Mouse (Mus musculus): ENCODE results near the gene Erbb4. TPM values are rescaled to one million over a fixed set of nuclear protein-coding genes. Genes with fewer than 3 reads are reported as not detected.

The Erbb4 gene
- polyA plus RNA-seq, 1 experiment from 2014 or later: 8.6 TPM

GRCm38 (mm10) chr1:68834686-68835085, 273.2 kb downstream of the Erbb4 start:
- ATAC-seq (ENCODE audit: low FRiP score): no peak
- 92% methylated on average over 3 of the region's 3 CpGs for WGBS
- H3K9ac ChIP-seq (ENCODE audit: low read length): no peak overlapping the region
- H3K27me3 ChIP-seq (ENCODE audit: control insufficient read depth, insufficient read depth, low read length): no peaks in the 10 kb centered on the region
- H3K4me3 ChIP-seq (ENCODE audit: low read depth, low read length): no peak overlapping the region
- no peak overlapping the region for H3K4me2 ChIP-seq
- no peak for DNase-seq (ENCODE audit: low spot score, missing footprints)
- H3K36me3 ChIP-seq (ENCODE audit: control insufficient read depth, insufficient read depth, low read length): no peaks in the 10 kb centered on the region
- H3K9me3 ChIP-seq (ENCODE audit: control insufficient read depth, low read length): no peaks in the 10 kb centered on the region; the same call in 1 of the 2 replicates
- H3K27ac ChIP-seq (ENCODE audit: low read depth, low read length): no peak overlapping the region
- peaks cover 10% of the 10 kb centered on the region for H3K4me1 ChIP-seq (ENCODE audit: control insufficient read depth, insufficient read depth, low read length)

- ATAC-seq (ENCODE audit: low FRiP score) (peak; percentile 36), DNase-seq (ENCODE audit: low spot score, missing footprints) (no peak)
- peaks cover 10% of the 10 kb centered on the region for H3K4me1 ChIP-seq (ENCODE audit: control insufficient read depth, insufficient read depth, low read length)
- peak overlapping the region; percentile 30; the same call in 1 of the 2 replicates for H3K27ac ChIP-seq (ENCODE audit: low read depth, low read length)
- no peak overlapping the region for H3K4me3 ChIP-seq (ENCODE audit: low read depth, low read length)
- H3K9me3 ChIP-seq (ENCODE audit: control insufficient read depth, low read length): no peaks in the 10 kb centered on the region; the same call in 1 of the 2 replicates
- H3K27me3 ChIP-seq (ENCODE audit: control insufficient read depth, insufficient read depth, low read length): no peaks in the 10 kb centered on the region
- H3K36me3 ChIP-seq (ENCODE audit: control insufficient read depth, insufficient read depth, low read length): no peaks in the 10 kb centered on the region
- H3K9ac ChIP-seq (ENCODE audit: low read length): no peak overlapping the region
- H3K4me2 ChIP-seq: no peak overlapping the region
These were observed 275.8 kb downstream of the Erbb4 start for GRCm38 (mm10) chr1:68832101-68832500.

GRCm38 (mm10) chr1:68831575-68831974, 276.3 kb downstream of the Erbb4 start:
- Histone ChIP-seq H3K9ac (ENCODE audit: low read length) (no peak overlapping the region), H3K4me1 (ENCODE audit: control insufficient read depth, insufficient read depth, low read length) (peaks cover 10% of the 10 kb centered on the region), H3K4me2 (no peak overlapping the region), H3K27ac (ENCODE audit: low read depth, low read length) (peak overlapping the region; percentile 30; the same call in 1 of the 2 replicates), H3K36me3 (ENCODE audit: control insufficient read depth, insufficient read depth, low read length) (no peaks in the 10 kb centered on the region), H3K27me3 (ENCODE audit: control insufficient read depth, insufficient read depth, low read length) (no peaks in the 10 kb centered on the region), H3K9me3 (ENCODE audit: control insufficient read depth, low read length) (no peaks in the 10 kb centered on the region), H3K4me3 (ENCODE audit: low read depth, low read length) (no peak overlapping the region)
- WGBS: 13% methylated on average over 1 of the region's 1 CpGs
- ATAC-seq (ENCODE audit: low FRiP score) (peak; percentile 77), DNase-seq (ENCODE audit: low spot score, missing footprints) (no peak)

- no peaks in the 10 kb centered on the region for H3K27me3 ChIP-seq (ENCODE audit: control insufficient read depth, insufficient read depth, low read length)
- no peak overlapping the region for H3K4me2 ChIP-seq
- H3K9me3 ChIP-seq (ENCODE audit: control insufficient read depth, low read length): no peaks in the 10 kb centered on the region
- DNase-seq (ENCODE audit: low spot score, missing footprints) (no peak), ATAC-seq (ENCODE audit: low FRiP score) (peak; percentile 61)
- H3K36me3 ChIP-seq (ENCODE audit: control insufficient read depth, insufficient read depth, low read length): no peaks in the 10 kb centered on the region
- 83% methylated on average over 2 of the region's 2 CpGs for WGBS
- peaks cover 10% of the 10 kb centered on the region for H3K4me1 ChIP-seq (ENCODE audit: control insufficient read depth, insufficient read depth, low read length)
- H3K4me3 ChIP-seq (ENCODE audit: low read depth, low read length): no peak overlapping the region
- H3K27ac ChIP-seq (ENCODE audit: low read depth, low read length): no peak overlapping the region
- H3K9ac ChIP-seq (ENCODE audit: low read length): no peak overlapping the region
These were observed 277.2 kb downstream of the Erbb4 start for GRCm38 (mm10) chr1:68830501-68831239.

GRCm38 (mm10) chr1:68823116-68823644, 284.7 kb downstream of the Erbb4 start:
- Histone ChIP-seq H3K9me3 (ENCODE audit: control insufficient read depth, low read length) (no peaks in the 10 kb centered on the region), H3K9ac (ENCODE audit: low read length) (no peak overlapping the region), H3K4me3 (ENCODE audit: low read depth, low read length) (no peak overlapping the region), H3K4me1 (ENCODE audit: control insufficient read depth, insufficient read depth, low read length) (no peaks in the 10 kb centered on the region), H3K27me3 (ENCODE audit: control insufficient read depth, insufficient read depth, low read length) (no peaks in the 10 kb centered on the region), H3K36me3 (ENCODE audit: control insufficient read depth, insufficient read depth, low read length) (no peaks in the 10 kb centered on the region), H3K27ac (ENCODE audit: low read depth, low read length) (no peak overlapping the region), H3K4me2 (no peak overlapping the region)
- ATAC-seq (ENCODE audit: low FRiP score) (no peak), DNase-seq (ENCODE audit: low spot score, missing footprints) (no peak)
- WGBS: 61% methylated on average over 2 of the region's 2 CpGs

- Histone ChIP-seq H3K36me3 (ENCODE audit: control insufficient read depth, insufficient read depth, low read length) (no peaks in the 10 kb centered on the region), H3K4me2 (no peak overlapping the region), H3K4me1 (ENCODE audit: control insufficient read depth, insufficient read depth, low read length) (no peaks in the 10 kb centered on the region), H3K27me3 (ENCODE audit: control insufficient read depth, insufficient read depth, low read length) (no peaks in the 10 kb centered on the region), H3K27ac (ENCODE audit: low read depth, low read length) (no peak overlapping the region), H3K9ac (ENCODE audit: low read length) (no peak overlapping the region), H3K9me3 (ENCODE audit: control insufficient read depth, low read length) (no peaks in the 10 kb centered on the region), H3K4me3 (ENCODE audit: low read depth, low read length) (no peak overlapping the region)
- DNase-seq (ENCODE audit: low spot score, missing footprints): no peak
- no peak for ATAC-seq (ENCODE audit: low FRiP score)
- WGBS: 64% methylated on average over 2 of the region's 2 CpGs
These were observed 301.1 kb downstream of the Erbb4 start for GRCm38 (mm10) chr1:68806711-68807110.

- Histone ChIP-seq H3K4me1 (ENCODE audit: control insufficient read depth, insufficient read depth, low read length) (peaks cover 7% of the 10 kb centered on the region), H3K27me3 (ENCODE audit: control insufficient read depth, insufficient read depth, low read length) (no peaks in the 10 kb centered on the region), H3K4me3 (ENCODE audit: low read depth, low read length) (no peak overlapping the region), H3K27ac (ENCODE audit: low read depth, low read length) (no peak overlapping the region), H3K9me3 (ENCODE audit: control insufficient read depth, low read length) (no peaks in the 10 kb centered on the region), H3K9ac (ENCODE audit: low read length) (no peak overlapping the region), H3K4me2 (no peak overlapping the region), H3K36me3 (ENCODE audit: control insufficient read depth, insufficient read depth, low read length) (no peaks in the 10 kb centered on the region)
- WGBS: 46% methylated on average over 4 of the region's 4 CpGs
- DNase-seq (ENCODE audit: low spot score, missing footprints) (no peak), ATAC-seq (ENCODE audit: low FRiP score) (0 out of 2 replicates have a peak, but pooled peaks have one; percentile 50)
These were observed 320.3 kb downstream of the Erbb4 start for GRCm38 (mm10) chr1:68787409-68788015.

- Histone ChIP-seq H3K9me3 (ENCODE audit: control insufficient read depth, low read length) (no peaks in the 10 kb centered on the region), H3K27me3 (ENCODE audit: control insufficient read depth, insufficient read depth, low read length) (no peaks in the 10 kb centered on the region), H3K4me1 (ENCODE audit: control insufficient read depth, insufficient read depth, low read length) (0 out of 2 replicates have a peak, but pooled peaks cover 2% of the 10 kb centered on the region), H3K4me3 (ENCODE audit: low read depth, low read length) (no peak overlapping the region), H3K4me2 (no peak overlapping the region), H3K36me3 (ENCODE audit: control insufficient read depth, insufficient read depth, low read length) (no peaks in the 10 kb centered on the region), H3K27ac (ENCODE audit: low read depth, low read length) (no peak overlapping the region), H3K9ac (ENCODE audit: low read length) (no peak overlapping the region)
- ATAC-seq (ENCODE audit: low FRiP score) (no peak), DNase-seq (ENCODE audit: low spot score, missing footprints) (no peak)
- WGBS: 35% methylated on average over 2 of the region's 2 CpGs
These were observed 327.2 kb downstream of the Erbb4 start for GRCm38 (mm10) chr1:68780653-68781052.

GRCm38 (mm10) chr1:68780032-68780431, 327.8 kb downstream of the Erbb4 start:
- no peaks in the 10 kb centered on the region for H3K27me3 ChIP-seq (ENCODE audit: control insufficient read depth, insufficient read depth, low read length)
- H3K4me2 ChIP-seq: no peak overlapping the region
- 0 out of 2 replicates have a peak, but pooled peaks cover 2% of the 10 kb centered on the region for H3K4me1 ChIP-seq (ENCODE audit: control insufficient read depth, insufficient read depth, low read length)
- H3K9ac ChIP-seq (ENCODE audit: low read length): no peak overlapping the region
- ATAC-seq (ENCODE audit: low FRiP score): no peak
- DNase-seq (ENCODE audit: low spot score, missing footprints): no peak
- no peak overlapping the region for H3K4me3 ChIP-seq (ENCODE audit: low read depth, low read length)
- no peaks in the 10 kb centered on the region for H3K9me3 ChIP-seq (ENCODE audit: control insufficient read depth, low read length)
- H3K36me3 ChIP-seq (ENCODE audit: control insufficient read depth, insufficient read depth, low read length): no peaks in the 10 kb centered on the region
- H3K27ac ChIP-seq (ENCODE audit: low read depth, low read length): no peak overlapping the region
- 80% methylated on average over 1 of the region's 1 CpGs for WGBS

All from midbrain, embryonic 11.5 days (tissue).